8 mouse cellular contexts compared by ENCODE assay signal in the genomic region with DNA sequence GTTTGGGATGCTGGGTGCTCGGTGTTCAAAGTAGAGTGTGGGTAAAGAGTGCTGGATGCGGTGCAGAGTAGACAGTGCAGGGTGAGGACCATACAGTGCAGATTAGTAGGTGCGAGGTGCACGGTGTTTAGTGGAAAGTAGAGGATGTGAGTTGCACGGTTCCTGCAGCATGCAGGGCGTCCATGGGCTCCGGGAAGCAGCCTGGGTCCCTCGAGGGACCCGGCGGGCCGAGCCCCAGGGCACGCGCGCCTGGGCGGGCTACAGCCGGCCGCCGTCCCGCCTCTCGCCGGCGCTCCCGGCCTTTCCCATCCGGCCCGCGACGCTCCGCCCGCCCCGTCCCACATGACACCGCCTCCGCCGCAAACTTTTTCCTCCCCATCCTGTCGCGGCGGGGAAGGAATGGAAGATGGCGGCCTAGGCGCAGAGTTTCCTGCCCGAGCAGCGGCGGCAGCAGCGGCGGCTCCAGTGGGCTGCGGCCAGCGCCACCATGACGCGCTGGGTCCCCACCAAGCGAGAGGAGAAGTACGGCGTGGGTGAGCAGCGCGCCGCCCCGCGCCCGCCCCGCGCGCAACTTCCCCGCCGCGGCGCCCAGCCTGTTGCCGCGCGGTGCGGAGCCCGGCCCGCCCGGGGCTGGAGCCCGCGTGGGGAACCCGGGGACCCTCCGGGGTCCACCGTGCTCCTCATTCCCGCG. TPM values are rescaled to one million over a fixed set of nuclear protein-coding genes. Genes with fewer than 3 reads are reported as not detected.
DNase-seq lines count a peak whose midpoint lies in the region; ATAC-seq and TF ChIP-seq lines count a peak whose summit lies in the region.

Dock1 (plus strand) TSS at position 343 of the 691 bp plus-strand sequence.

- H3K36me3 ChIP-seq in hindbrain, embryonic 13.5 days = no peaks in the 10 kb centered on the region

- peak within 1 kb of the TSS; percentile 95 for H3K4me2 ChIP-seq in hindbrain, embryonic 13.5 days

- peak within 1 kb of the TSS; percentile 72 for H3K4me3 ChIP-seq in gastrocnemius, adult 2 months
- H3K4me3 ChIP-seq in hindbrain, embryonic 13.5 days = peak within 1 kb of the TSS; percentile 66
- peak within 1 kb of the TSS; percentile 59 for H3K4me3 ChIP-seq in left cerebral cortex, adult 2 months

- peak; percentile 81 for ATAC-seq in hindbrain, embryonic 13.5 days (ENCODE audit: low FRiP score)

- no peak; the same call in 1 of the 2 replicates for TF ChIP-seq CTCF in gastrocnemius, adult 2 months (IDR thresholded peaks at IDR 0.05)
- no peak for TF ChIP-seq CTCF in left cerebral cortex, adult 2 months (IDR thresholded peaks at IDR 0.05)

- peak within 1 kb of the TSS; percentile 86 for H3K27ac ChIP-seq in gastrocnemius, adult 2 months
- H3K27ac ChIP-seq in hindbrain, embryonic 13.5 days = peak within 1 kb of the TSS; percentile 67
- H3K27ac ChIP-seq in left cerebral cortex, adult 2 months = peak within 1 kb of the TSS; percentile 72

- H3K4me1 ChIP-seq in hindbrain, embryonic 13.5 days (replicated peaks) = peaks cover 33% of the 10 kb centered on the region

- intact Hi-C loops in gastrocnemius, adult 2 months (cut with DNase I) = no loop called here
- intact Hi-C loops in left cerebral cortex, adult 2 months (cut with DNase I) = loop anchor here (5.0 kb wide), 2 partner anchors 37 to 58 kb away; no protein-coding TSS in a partner anchor

- H3K9ac ChIP-seq in hindbrain, embryonic 13.5 days = peak within 1 kb of the TSS; percentile 67

- peak; percentile 72 for DNase-seq in R1 (ENCODE audit: low read depth, low spot score)
- DNase-seq in cerebellum, postnatal 14 days = peak; percentile 38 to 42
- DNase-seq in gastrocnemius, adult 2 months = peak; percentile 85
- DNase-seq in left cerebral cortex, adult 2 months (ENCODE audit: extremely low spot score in 1 of 2, low spot score in 2 of 2) = peak; percentile 61 to 62
- peak; percentile 84 for DNase-seq in lung, postnatal 36 days
- DNase-seq in right cerebral cortex, postnatal 10 days (ENCODE audit: low spot score in 2 of 2) = peak; percentile 64 to 74
- DNase-seq in c-Kit-positive CD71-positive TER-119-positive erythroid progenitor cells, embryonic 14.5 days (ENCODE audit: low spot score) = no peak

- peaks cover 38% of the 10 kb centered on the region for H3K27me3 ChIP-seq in hindbrain, embryonic 13.5 days

- 3% methylated on average over 56 of the region's 77 CpGs for WGBS in hindbrain, embryonic 13.5 days

- H3K9me3 ChIP-seq in hindbrain, embryonic 13.5 days = no peaks in the 10 kb centered on the region

RNA-seq across cellular contexts. Expression of gene Dock1, which starts in this region (rescaled TPM):
- total RNA-seq in gastrocnemius, adult 2 months (2021) = 1 to 10 TPM; 6.6 to 9.5 TPM
- 7.8 and 9.4 TPM in 2 replicates for polyA plus RNA-seq in hindbrain, embryonic 13.5 days (2015; fragmentation: Nextera tagmentation; extraction: Ambion mirVana)
- total RNA-seq in left cerebral cortex, adult 2 months (2021) = 10 to 100 TPM; 21.7 to 22.4 TPM
